Mouse (Mus musculus): ENCODE measurements at regions not wholly inside any gene's neighbourhood (a gene's known extent, or its start where the extent isn't known, plus 50 kb on each side); places are given as distances from the start of the nearest gene placed in this dataset.

- no peak for TF ChIP-seq CTCF (IDR thresholded peaks at IDR 0.05; ENCODE audit: borderline replicate concordance, insufficient read depth, low read depth, low read length)
- no peak for TF ChIP-seq POLR2A (IDR thresholded peaks at IDR 0.05; ENCODE audit: borderline replicate concordance, insufficient read depth, low read length)
These were observed 600.0 kb downstream of the Ttll7 start for GRCm38 (mm10) chr3:147452176-147452575.
